Mouse (Mus musculus): ENCODE results near the gene Anks3. TPM values are rescaled to one million over a fixed set of nuclear protein-coding genes. Genes with fewer than 3 reads are reported as not detected.

The Anks3 gene
- total RNA-seq, 1 experiment from 2014 or later, result 48.5 TPM

- no peak for DNase-seq
Observed at GRCm38 (mm10) chr16:4927967-4928366, 36.0 kb downstream of the Anks3 start.

GRCm38 (mm10) chr16:4923996-4924395 lies 40.0 kb downstream of the Anks3 start:
- no peak for DNase-seq

GRCm38 (mm10) chr16:4922481-4922880 lies 41.5 kb downstream of the Anks3 start:
- DNase-seq, result no peak

- no peak for DNase-seq
Observed at GRCm38 (mm10) chr16:4920556-4920955, 43.4 kb downstream of the Anks3 start.

- DNase-seq, result no peak
Observed at GRCm38 (mm10) chr16:4916608-4917007, 47.4 kb downstream of the Anks3 start.

- DNase-seq, result no peak
Observed at GRCm38 (mm10) chr16:4915931-4916330, 48.1 kb downstream of the Anks3 start.

GRCm38 (mm10) chr16:4913783-4914735 lies 49.9 kb downstream of the Anks3 start:
- peak; percentile 78 for DNase-seq

- no peak for DNase-seq
Observed at GRCm38 (mm10) chr16:4912907-4913782, 50.9 kb downstream of the Anks3 start.

GRCm38 (mm10) chr16:4912074-4912648 lies 51.8 kb downstream of the Anks3 start:
- DNase-seq, result no peak

GRCm38 (mm10) chr16:4910758-4911157 lies 53.2 kb downstream of the Anks3 start:
- DNase-seq, result no peak

- no peak for DNase-seq
Observed at GRCm38 (mm10) chr16:4909745-4910144, 54.3 kb downstream of the Anks3 start.

GRCm38 (mm10) chr16:4907972-4908371 lies 56.0 kb downstream of the Anks3 start:
- DNase-seq, result no peak

- no peak for DNase-seq
Observed at GRCm38 (mm10) chr16:4907386-4907785, 56.6 kb downstream of the Anks3 start.

GRCm38 (mm10) chr16:4906559-4906958 lies 57.4 kb downstream of the Anks3 start:
- DNase-seq, result no peak

- DNase-seq, result no peak
Observed at GRCm38 (mm10) chr16:4905591-4905990, 58.4 kb downstream of the Anks3 start.

GRCm38 (mm10) chr16:4904878-4905277 lies 59.1 kb downstream of the Anks3 start:
- DNase-seq, result no peak

- no peak for DNase-seq
Observed at GRCm38 (mm10) chr16:4903491-4904102, 60.4 kb downstream of the Anks3 start.

GRCm38 (mm10) chr16:4902390-4902789 lies 61.6 kb downstream of the Anks3 start:
- DNase-seq, result no peak

GRCm38 (mm10) chr16:4901167-4901566 lies 62.8 kb downstream of the Anks3 start:
- no peak for DNase-seq

GRCm38 (mm10) chr16:4899711-4900110 lies 64.3 kb downstream of the Anks3 start:
- no peak for DNase-seq

GRCm38 (mm10) chr16:4898881-4899280 lies 65.1 kb downstream of the Anks3 start:
- DNase-seq, result no peak

GRCm38 (mm10) chr16:4897146-4897730 lies 66.8 kb downstream of the Anks3 start:
- no peak for DNase-seq
